Mouse (Mus musculus): ENCODE results near the gene Cic. TPM values are rescaled to one million over a fixed set of nuclear protein-coding genes. Genes with fewer than 3 reads are reported as not detected.

Cic gene
- 100 to 1,000 TPM; 327 to 328 TPM for total RNA-seq (2023)

GRCm38 (mm10) chr7:25267301-25267750 lies at the start of gene Cic:
Gene Cic, plus strand, starts transcription at chr7:25267704.

GRCm38 (mm10) chr7:25220457-25221101 lies 46.9 kb upstream of the Cic start, which contains the start of gene Dedd2:
Gene Dedd2, minus strand, starts transcription at chr7:25220615.

GRCm38 (mm10) chr7:25221102-25221883 lies 46.2 kb upstream of the Cic start, which contains the start of gene Zfp526:
Gene Zfp526, plus strand, starts transcription at chr7:25221425.

GRCm38 (mm10) chr7:25237249-25238014 lies 30.1 kb upstream of the Cic start, which contains the start of gene Gsk3a:
Gene Gsk3a, minus strand, starts transcription at chr7:25237851.

GRCm38 (mm10) chr7:25250141-25250972 lies 17.1 kb upstream of the Cic start, which contains the start of gene Erf:
Gene Erf, minus strand, starts transcription at chr7:25250761.

GRCm38 (mm10) chr7:25297454-25298325 lies 30.2 kb downstream of the Cic start, which contains the start of gene Pafah1b3:
Gene Pafah1b3, minus strand, starts transcription at chr7:25297986.

GRCm38 (mm10) chr7:25301063-25301462 lies 33.6 kb downstream of the Cic start, which contains the start of gene Prr19:
Gene Prr19, plus strand, starts transcription at chr7:25301411.

GRCm38 (mm10) chr7:25305956-25306613 lies 38.6 kb downstream of the Cic start, which contains the start of gene Tmem145:
Gene Tmem145, plus strand, starts transcription at chr7:25306106.

GRCm38 (mm10) chr7:25316532-25317445 lies 49.3 kb downstream of the Cic start, which contains the start of gene Megf8:
Gene Megf8, plus strand, starts transcription at chr7:25317164.

Other genes starting within 250 kb of the Cic start
- 1 to 10 TPM; 6.6 to 8.5 TPM for gene Grik5, start 195.4 kb upstream of the Cic start, total RNA-seq (2023)
- 10 to 100 TPM; 23.1 to 24.2 TPM for gene Zfp574, start 195.1 kb upstream of the Cic start, total RNA-seq (2023)
- 10 to 100 TPM; 21.2 to 24.0 TPM for gene Pou2f2, start 88.0 kb upstream of the Cic start, total RNA-seq (2023)
- 10 to 100 TPM; 84.8 to 98.4 TPM for gene Dedd2, start 47.1 kb upstream of the Cic start, total RNA-seq (2023)
- gene Zfp526, start 46.3 kb upstream of the Cic start, total RNA-seq (2023), result 10 to 100 TPM; 21.4 to 23.0 TPM
- 10 to 100 TPM; 89.3 to 97.2 TPM for gene Gsk3a, start 29.9 kb upstream of the Cic start, total RNA-seq (2023)
- 10 to 100 TPM; 31.8 to 35.1 TPM for gene Erf, start 16.9 kb upstream of the Cic start, total RNA-seq (2023)
- 10 to 100 TPM; 13.4 to 13.5 TPM for gene Pafah1b3, start 30.3 kb downstream of the Cic start, total RNA-seq (2023)
- not detected for gene Prr19, start 33.7 kb downstream of the Cic start, total RNA-seq (2023)
- not detected for gene Tmem145, start 38.4 kb downstream of the Cic start, total RNA-seq (2023)
- 1 to 10 TPM; 1.3 to 1.4 TPM for gene Megf8, start 49.5 kb downstream of the Cic start, total RNA-seq (2023)
- gene Cnfn, start 102.0 kb downstream of the Cic start, total RNA-seq (2023), result not detected
- 10 to 100 TPM; 10.7 to 14.0 TPM for gene Lipe, start 131.0 kb downstream of the Cic start, total RNA-seq (2023)
- not detected for gene Cxcl17, start 145.2 kb downstream of the Cic start, total RNA-seq (2023)
- under 1 TPM; 0.96 to 0.98 TPM for gene Ceacam1, start 209.9 kb downstream of the Cic start, total RNA-seq (2023)